Mouse (Mus musculus) ES-Bruce4 (cell line): ENCODE measurements around the gene Necab2.

ENCODE experiments used
- CTCF ChIP-seq: IDR thresholded peaks from one replicate; pipeline ENCODE4 v1.8.1; 2011; ENCODE audit warnings: low read depth, low read length
- POLR2A ChIP-seq: IDR thresholded peaks from one replicate; pipeline ENCODE4 v1.8.1; 2011; ENCODE audit warnings: low read length; ENCODE audit not compliant: insufficient read depth

- TF ChIP-seq POLR2A (no peak), CTCF (no peak)
Observed at GRCm38 (mm10) chr8:119440952-119441270, 5.6 kb upstream of the Necab2 start.
